In genomic region chr7:121367185-121367584, GRCm38 (mm10) we compare ENCODE assay signal across 33 mouse cellular contexts. TPM values are rescaled to one million over a fixed set of nuclear protein-coding genes. Genes with fewer than 3 reads are reported as not detected.
"Had no signal": no experiment of that assay in that cellular context is flagged by ENCODE, and none has a peak within 500 bp of the region (broad histone marks: within the 10 kb centered on the region; RNA-seq: fewer than 3 reads in every experiment).

No protein-coding gene starts in this region.

- H3K36me3 ChIP-seq: heart, embryonic 10.5 days; heart, embryonic 13.5 days; heart, embryonic 15.5 days; hindbrain, embryonic 13.5 days; hindbrain, embryonic 15.5 days; kidney, embryonic 15.5 days; limb, embryonic 13.5 days; limb, embryonic 15.5 days; liver, embryonic 12.5 days had no signal

- H3K27me3 ChIP-seq: heart, embryonic 13.5 days; heart, embryonic 15.5 days; hindbrain, embryonic 13.5 days; hindbrain, embryonic 15.5 days; kidney, embryonic 15.5 days; limb, embryonic 13.5 days; limb, embryonic 15.5 days; liver, embryonic 12.5 days had no signal

- H3K4me2 ChIP-seq: heart, embryonic 13.5 days; heart, embryonic 15.5 days; hindbrain, embryonic 13.5 days; hindbrain, embryonic 15.5 days; kidney, embryonic 15.5 days; limb, embryonic 13.5 days; limb, embryonic 15.5 days; liver, embryonic 12.5 days had no signal

- H3K9me3 ChIP-seq: heart, embryonic 10.5 days; heart, embryonic 13.5 days; heart, embryonic 15.5 days; hindbrain, embryonic 13.5 days; hindbrain, embryonic 15.5 days; kidney, embryonic 15.5 days; limb, embryonic 13.5 days; limb, embryonic 15.5 days; liver, embryonic 12.5 days had no signal

- DNase-seq: gastrocnemius, postnatal 14 days; gastrocnemius, postnatal 36 days; heart, adult 18-20 months; heart, postnatal 14 days; heart, postnatal 36 days; kidney, adult 11 months; kidney, adult 2 months; kidney, adult 9 months; kidney, postnatal 14 days; kidney, postnatal 36 days; layer of hippocampus, adult 9-11 months; layer of hippocampus, postnatal 36 days; left cerebral cortex, postnatal 4 days had no signal

- H3K27ac ChIP-seq: heart, embryonic 10.5 days; heart, embryonic 13.5 days; heart, embryonic 15.5 days; hindbrain, embryonic 13.5 days; hindbrain, embryonic 15.5 days; hindbrain, postnatal 0 days; kidney, embryonic 15.5 days; kidney, postnatal 0 days; limb, embryonic 13.5 days; limb, embryonic 15.5 days; liver, embryonic 12.5 days; liver, embryonic 14.5 days had no signal

- H3K4me3 ChIP-seq: heart, embryonic 10.5 days; heart, embryonic 13.5 days; heart, embryonic 15.5 days; hindbrain, embryonic 13.5 days; hindbrain, embryonic 15.5 days; kidney, embryonic 15.5 days; limb, embryonic 13.5 days; limb, embryonic 15.5 days; liver, embryonic 12.5 days had no signal

- H3K9ac ChIP-seq: heart, embryonic 13.5 days; heart, embryonic 15.5 days; hindbrain, embryonic 13.5 days; hindbrain, embryonic 15.5 days; kidney, embryonic 15.5 days; limb, embryonic 13.5 days; limb, embryonic 15.5 days; liver, embryonic 12.5 days; liver, embryonic 14.5 days had no signal

- H3K4me1 ChIP-seq: heart, embryonic 10.5 days; heart, embryonic 13.5 days; heart, embryonic 15.5 days; hindbrain, embryonic 13.5 days; hindbrain, embryonic 15.5 days; kidney, embryonic 15.5 days; limb, embryonic 13.5 days; limb, embryonic 15.5 days; liver, embryonic 12.5 days had no signal

- ATAC-seq: hindbrain, postnatal 0 days; intestine, embryonic 16.5 days; liver, embryonic 12.5 days had no signal

RNA-seq across cellular contexts. Expression of gene Hs3st2, which starts 24.5 kb away (rescaled TPM):
- total RNA-seq: gastrocnemius, adult 18-20 months; gastrocnemius, adult 8-10 months; gastrocnemius, postnatal 14 days; gastrocnemius, postnatal 36 days; heart, adult 18-20 months; heart, adult 8-10 months; heart, postnatal 14 days; heart, postnatal 36 days; hematopoietic stem cell, adult 5-6 weeks; liver, adult 2 months had no signal
- polyA plus RNA-seq: gonadal fat pad, adult 2 months; heart, postnatal 0 days; liver, adult 2 months had no signal
